Mouse (Mus musculus) layer of hippocampus, adult 2 months (tissue): ENCODE measurements around the gene Rpl18. TPM values are rescaled to one million over a fixed set of nuclear protein-coding genes. Genes with fewer than 3 reads are reported as not detected.
A peak's percentile ranks its signal among the peaks of the same experiment; 100 is the strongest.

Experiments
- DNase-seq, 2 experiments: peaks; one replicate each; pipeline ENCODE4 v3.0.0; 2022; ENCODE audit warnings: low spot score in 2 of 2
- H3K27ac ChIP-seq: fragments of 200-600 bp; 2 replicates; pipeline ENCODE4 v1.8.1; 2022
- H3K4me3 ChIP-seq: fragments of 200-600 bp; 2 replicates; pipeline ENCODE4 v1.8.1; 2022; ENCODE audit warnings: mild to moderate bottlenecking
- CTCF ChIP-seq: fragments of 200-600 bp; conservative IDR thresholded peaks from 2 replicates; pipeline ENCODE4 v1.8.1; 2022; ENCODE audit warnings: antibody characterized with exemption, mild to moderate bottlenecking, moderate library complexity
- total RNA-seq, 2 experiments: library from RNA; stranded (reverse); gene quantifications; 2 replicates each; pipeline ENCODE4 v1.2.3; 2021

Gene Rpl18
- total RNA-seq, 2 experiments from 2014 or later = 342 to 353 TPM

- H3K4me3 ChIP-seq = no peak overlapping the region
- DNase-seq = no peak
- H3K27ac ChIP-seq = peak overlapping the region; percentile 46; the same call in 1 of the 2 replicates
- no peak for TF ChIP-seq CTCF
These were observed 29.4 kb upstream of the Rpl18 start for GRCm38 (mm10) chr7:45685811-45686210.

GRCm38 (mm10) chr7:45686841-45687240 lies 28.4 kb upstream of the Rpl18 start:
- DNase-seq = no peak
- no peak for TF ChIP-seq CTCF
- H3K4me3 ChIP-seq = no peak overlapping the region
- no peak overlapping the region for H3K27ac ChIP-seq

- H3K4me3 ChIP-seq = no peak overlapping the region
- no peak for DNase-seq
- no peak for TF ChIP-seq CTCF
- H3K27ac ChIP-seq = no peak overlapping the region
These were observed 26.2 kb upstream of the Rpl18 start for GRCm38 (mm10) chr7:45689099-45689498.

GRCm38 (mm10) chr7:45689800-45690199 lies 25.5 kb upstream of the Rpl18 start:
- no peak overlapping the region for H3K4me3 ChIP-seq
- DNase-seq = no peak
- no peak for TF ChIP-seq CTCF

GRCm38 (mm10) chr7:45692364-45692763 lies 22.9 kb upstream of the Rpl18 start:
- Histone ChIP-seq H3K4me3 (no peak overlapping the region), H3K27ac (no peak overlapping the region)
- no peak for TF ChIP-seq CTCF
- no peak for DNase-seq

More at GRCm38 (mm10) chr7:45689800-45690199, 25.5 kb upstream of the Rpl18 start:
- H3K27ac ChIP-seq = no peak overlapping the region

GRCm38 (mm10) chr7:45693921-45694591 lies 21.2 kb upstream of the Rpl18 start, which contains the start of gene Sec1:
Gene Sec1 (minus strand): TSS chr7:45694402.
- TF ChIP-seq CTCF = no peak
- no peak for DNase-seq
- H3K4me3 ChIP-seq = no peak within 1 kb of the TSS
- H3K27ac ChIP-seq = no peak within 1 kb of the TSS

GRCm38 (mm10) chr7:45695098-45695497 lies 20.2 kb upstream of the Rpl18 start:
- H3K4me3 ChIP-seq = no peak overlapping the region
- no peak overlapping the region for H3K27ac ChIP-seq
- no peak for TF ChIP-seq CTCF
- no peak for DNase-seq

- no peak overlapping the region for H3K4me3 ChIP-seq
- TF ChIP-seq CTCF = no peak
- DNase-seq = no peak
- no peak overlapping the region for H3K27ac ChIP-seq
These were observed 17.4 kb upstream of the Rpl18 start for GRCm38 (mm10) chr7:45697894-45698293.

GRCm38 (mm10) chr7:45699523-45700141 lies 15.6 kb upstream of the Rpl18 start, which contains the start of gene Car11:
Gene Car11 (plus strand): TSS chr7:45699843.
- Histone ChIP-seq H3K27ac (peak within 1 kb of the TSS; percentile 98), H3K4me3 (peak within 1 kb of the TSS; percentile 57)
- no peak for DNase-seq
- TF ChIP-seq CTCF = no peak

- H3K27ac ChIP-seq = peak overlapping the region; percentile 98
- TF ChIP-seq CTCF = no peak
These were observed 14.8 kb upstream of the Rpl18 start for GRCm38 (mm10) chr7:45700301-45701015.

GRCm38 (mm10) chr7:45701072-45701471 lies 14.2 kb upstream of the Rpl18 start:
- DNase-seq = no peak
- no peak for TF ChIP-seq CTCF
- Histone ChIP-seq H3K4me3 (peak overlapping the region; percentile 57), H3K27ac (peak overlapping the region; percentile 98)

More at GRCm38 (mm10) chr7:45700301-45701015, 14.8 kb upstream of the Rpl18 start:
- peak; percentile 83 to 87 for DNase-seq
- H3K4me3 ChIP-seq = peak overlapping the region; percentile 57

- no peak for TF ChIP-seq CTCF
- H3K27ac ChIP-seq = peak overlapping the region; percentile 98
- no peak for DNase-seq
- peak overlapping the region; percentile 57 for H3K4me3 ChIP-seq
These were observed 13.7 kb upstream of the Rpl18 start for GRCm38 (mm10) chr7:45701607-45702006.

- H3K27ac ChIP-seq = peak overlapping the region; percentile 99; the same call in 1 of the 2 replicates
- DNase-seq = no peak
- TF ChIP-seq CTCF = no peak
- no peak overlapping the region for H3K4me3 ChIP-seq
These were observed 12.9 kb upstream of the Rpl18 start for GRCm38 (mm10) chr7:45702316-45702715.
